Mouse (Mus musculus): ENCODE results near the gene Xiap. TPM values are rescaled to one million over a fixed set of nuclear protein-coding genes. Genes with fewer than 3 reads are reported as not detected.

Gene Xiap
- polyA plus RNA-seq, 2 experiments, result 14.9 to 32.6 TPM

DNA sequence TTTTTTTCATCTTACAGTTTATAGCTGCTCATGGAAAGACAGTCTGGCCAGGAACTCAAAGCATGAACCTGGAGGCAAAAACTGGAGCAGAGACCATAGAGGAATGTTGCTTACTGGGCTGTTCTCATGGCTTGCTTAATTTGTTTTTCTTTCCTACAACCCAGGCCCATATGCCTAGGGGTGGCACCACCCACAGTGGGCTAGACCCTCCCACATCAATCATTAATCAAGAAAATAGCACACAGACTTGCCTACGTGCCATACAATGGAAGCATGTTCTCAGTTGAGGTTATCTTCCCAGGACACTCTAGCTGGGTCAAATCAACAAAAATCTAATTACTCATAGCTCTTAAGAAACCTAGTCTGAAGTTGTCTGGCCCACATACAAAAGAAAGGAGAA is 4.1 kb downstream of the Xiap start:
- ATAC-seq (ENCODE audit: low FRiP score, low read depth) (no peak), DNase-seq (ENCODE audit: low spot score) (no peak)
- Histone ChIP-seq H3K36me3 (ENCODE audit: control insufficient read depth, insufficient read depth, low read length) (no peaks in the 10 kb centered on the region), H3K4me2 (replicated peaks; ENCODE audit: low read depth, low read length, severe bottlenecking) (no peak overlapping the region), H3K27ac (replicated peaks; ENCODE audit: low read depth, low read length) (no peak overlapping the region), H3K9me3 (ENCODE audit: control insufficient read depth, low read length) (no peaks in the 10 kb centered on the region), H3K4me3 (replicated peaks; ENCODE audit: low read length) (no peak overlapping the region), H3K4me1 (ENCODE audit: control insufficient read depth, insufficient read depth, low read length) (no peaks in the 10 kb centered on the region), H3K9ac (ENCODE audit: low read depth, low read length, severe bottlenecking) (no peak overlapping the region), H3K27me3 (ENCODE audit: control insufficient read depth, insufficient read depth, low read length) (no peaks in the 10 kb centered on the region)
- no peak for TF ChIP-seq POLR2A (IDR thresholded peaks at IDR 0.05; ENCODE audit: borderline replicate concordance, extremely low read depth, insufficient read depth, insufficient read length)
- 78% methylated on average over 1 of the region's 1 CpGs for WGBS

DNA sequence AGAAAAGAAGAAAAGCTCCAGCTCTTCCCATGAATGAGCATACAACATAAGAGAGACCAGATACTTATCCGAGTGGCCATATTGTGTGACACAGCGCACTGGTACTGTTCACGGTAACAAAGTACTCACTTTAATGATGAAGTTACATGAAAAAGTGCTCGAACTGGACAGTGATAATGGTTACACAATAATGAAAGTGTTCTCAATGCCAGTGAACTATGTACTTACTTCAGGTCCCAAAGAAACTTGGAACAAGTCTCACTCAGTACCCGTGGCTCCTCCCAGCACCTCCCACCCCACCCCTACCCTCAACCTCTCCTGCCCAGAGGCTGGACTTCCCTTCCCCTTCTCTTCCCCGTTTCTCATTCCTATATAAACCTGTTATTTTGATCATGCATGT is 5.6 kb downstream of the Xiap start:
- WGBS, result 83% methylated on average over 6 of the region's 6 CpGs
- DNase-seq (ENCODE audit: low spot score) (no peak), ATAC-seq (ENCODE audit: low FRiP score, low read depth) (no peak)
- H3K9ac ChIP-seq (ENCODE audit: low read depth, low read length, severe bottlenecking), result no peak overlapping the region
- no peaks in the 10 kb centered on the region for H3K27me3 ChIP-seq (ENCODE audit: control insufficient read depth, insufficient read depth, low read length)
- H3K9me3 ChIP-seq (ENCODE audit: control insufficient read depth, low read length), result no peaks in the 10 kb centered on the region
- H3K36me3 ChIP-seq (ENCODE audit: control insufficient read depth, insufficient read depth, low read length), result no peaks in the 10 kb centered on the region
- H3K4me1 ChIP-seq (ENCODE audit: control insufficient read depth, insufficient read depth, low read length), result no peaks in the 10 kb centered on the region
- no peak for TF ChIP-seq POLR2A (IDR thresholded peaks at IDR 0.05; ENCODE audit: borderline replicate concordance, extremely low read depth, insufficient read depth, insufficient read length)
- no peak overlapping the region for H3K27ac ChIP-seq (replicated peaks; ENCODE audit: low read depth, low read length)
- no peak overlapping the region for H3K4me3 ChIP-seq (replicated peaks; ENCODE audit: low read length)
- H3K4me2 ChIP-seq (replicated peaks; ENCODE audit: low read depth, low read length, severe bottlenecking), result no peak overlapping the region

DNA sequence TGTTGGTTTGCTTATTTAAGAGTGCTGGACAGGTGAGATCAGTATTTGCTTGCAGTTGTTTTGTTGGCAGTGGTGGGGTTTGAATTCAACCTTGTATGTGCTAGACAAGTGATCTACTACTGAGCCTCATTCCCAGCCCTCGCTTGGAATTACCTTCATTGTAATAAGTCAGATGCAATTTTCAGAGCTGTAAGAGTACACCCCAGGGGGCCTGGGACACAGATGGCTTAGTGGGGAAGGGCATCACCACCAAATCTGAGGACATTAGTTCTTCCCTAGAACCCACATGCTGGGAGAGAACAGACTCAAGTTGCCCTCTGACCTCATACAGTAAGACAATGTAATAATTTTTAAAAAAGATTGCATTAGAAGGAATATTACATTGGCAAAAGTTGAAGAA is 7.3 kb downstream of the Xiap start:
- H3K27me3 ChIP-seq (ENCODE audit: control insufficient read depth, insufficient read depth, low read length), result no peaks in the 10 kb centered on the region
- H3K36me3 ChIP-seq (ENCODE audit: control insufficient read depth, insufficient read depth, low read length), result no peaks in the 10 kb centered on the region
- no peak overlapping the region for H3K4me3 ChIP-seq (replicated peaks; ENCODE audit: low read length)
- H3K4me1 ChIP-seq (ENCODE audit: control insufficient read depth, insufficient read depth, low read length), result no peaks in the 10 kb centered on the region; the same call in 1 of the 2 replicates
- WGBS, result 69% methylated on average over 1 of the region's 1 CpGs
- DNase-seq (ENCODE audit: low spot score), result no peak
- no peak overlapping the region for H3K4me2 ChIP-seq (replicated peaks; ENCODE audit: low read depth, low read length, severe bottlenecking)
- no peak for ATAC-seq (ENCODE audit: low FRiP score, low read depth)
- TF ChIP-seq POLR2A (IDR thresholded peaks at IDR 0.05; ENCODE audit: borderline replicate concordance, extremely low read depth, insufficient read depth, insufficient read length), result no peak
- H3K9ac ChIP-seq (ENCODE audit: low read depth, low read length, severe bottlenecking), result no peak overlapping the region
- no peaks in the 10 kb centered on the region for H3K9me3 ChIP-seq (ENCODE audit: control insufficient read depth, low read length)
- no peak overlapping the region for H3K27ac ChIP-seq (replicated peaks; ENCODE audit: low read depth, low read length)

DNA sequence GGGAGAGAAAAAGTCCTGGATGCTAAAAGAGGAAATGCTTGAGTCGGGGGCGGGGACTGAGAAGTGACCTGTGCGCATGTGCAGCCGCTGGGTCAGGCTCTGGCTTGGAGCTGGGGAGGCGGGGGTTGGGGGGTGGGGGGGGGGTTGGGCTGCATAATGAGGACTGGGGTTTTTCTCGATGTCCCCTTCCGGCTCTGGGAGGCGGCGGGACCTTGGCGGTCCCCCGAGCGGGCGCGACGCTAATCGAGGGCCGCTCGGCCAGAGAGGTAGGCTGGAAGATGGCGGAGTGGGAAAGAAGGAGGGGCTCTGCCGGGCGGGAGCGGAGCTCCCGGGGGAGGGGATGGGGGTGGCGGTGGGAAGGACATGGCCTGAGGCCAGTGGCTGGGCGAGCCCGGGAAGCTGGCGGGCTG is 8.3 kb downstream of the Xiap start:
- Histone ChIP-seq H3K4me2 (replicated peaks; ENCODE audit: low read depth, low read length, severe bottlenecking) (peak overlapping the region; percentile 43), H3K9ac (ENCODE audit: low read depth, low read length, severe bottlenecking) (peak overlapping the region; percentile 66), H3K27me3 (ENCODE audit: control insufficient read depth, insufficient read depth, low read length) (no peaks in the 10 kb centered on the region), H3K27ac (replicated peaks; ENCODE audit: low read depth, low read length) (peak overlapping the region; percentile 90), H3K4me3 (replicated peaks; ENCODE audit: low read length) (peak overlapping the region; percentile 44), H3K9me3 (ENCODE audit: control insufficient read depth, low read length) (no peaks in the 10 kb centered on the region), H3K4me1 (ENCODE audit: control insufficient read depth, insufficient read depth, low read length) (no peaks in the 10 kb centered on the region; the same call in 1 of the 2 replicates), H3K36me3 (ENCODE audit: control insufficient read depth, insufficient read depth, low read length) (no peaks in the 10 kb centered on the region)
- DNase-seq (ENCODE audit: low spot score) (peak; percentile 77), ATAC-seq (ENCODE audit: low FRiP score, low read depth) (peak; percentile 84)
- 21% methylated on average over 7 of the region's 27 CpGs for WGBS
- TF ChIP-seq POLR2A (IDR thresholded peaks at IDR 0.05; ENCODE audit: borderline replicate concordance, extremely low read depth, insufficient read depth, insufficient read length), result no peak

DNA sequence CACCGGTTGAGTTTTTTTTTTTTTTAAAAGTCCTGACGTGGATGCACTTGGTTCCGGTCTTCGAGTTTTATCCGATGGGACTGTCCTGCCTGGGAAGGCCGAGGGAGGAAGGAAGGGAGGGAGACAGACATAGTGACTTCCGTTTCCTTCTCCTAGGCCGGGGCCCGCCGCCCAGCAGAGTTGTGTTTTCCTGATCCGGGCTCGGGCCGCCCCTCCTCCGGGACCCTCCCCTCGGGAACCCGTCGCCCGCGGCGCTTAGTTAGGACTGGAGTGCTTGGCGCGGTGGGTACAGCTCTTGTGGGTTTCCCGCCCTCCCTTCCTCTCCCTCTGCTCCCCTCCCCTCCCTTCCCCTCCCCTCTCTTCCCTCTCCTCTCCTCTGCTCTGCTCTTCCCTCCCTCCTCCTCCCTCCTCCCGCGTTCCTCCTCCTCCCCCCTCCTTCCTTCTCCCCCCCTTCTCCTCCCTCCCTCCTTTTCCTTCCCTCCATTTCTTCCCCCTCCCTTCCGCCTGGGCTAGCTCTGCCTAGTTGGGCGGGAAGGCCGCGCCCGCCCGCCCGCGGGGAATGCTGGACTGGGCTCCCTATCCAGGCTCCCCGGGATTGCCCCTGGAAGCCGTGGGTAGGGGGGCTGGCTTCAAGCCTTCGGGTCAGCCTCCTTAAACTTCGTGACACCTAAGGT is 8.9 kb downstream of the Xiap start:
- peak overlapping the region; percentile 44 for H3K4me3 ChIP-seq (replicated peaks; ENCODE audit: low read length)
- H3K27me3 ChIP-seq (ENCODE audit: control insufficient read depth, insufficient read depth, low read length), result no peaks in the 10 kb centered on the region
- no peak for TF ChIP-seq POLR2A (IDR thresholded peaks at IDR 0.05; ENCODE audit: borderline replicate concordance, extremely low read depth, insufficient read depth, insufficient read length)
- peak overlapping the region; percentile 45 for H3K4me2 ChIP-seq (replicated peaks; ENCODE audit: low read depth, low read length, severe bottlenecking)
- H3K9me3 ChIP-seq (ENCODE audit: control insufficient read depth, low read length), result no peaks in the 10 kb centered on the region
- H3K9ac ChIP-seq (ENCODE audit: low read depth, low read length, severe bottlenecking), result peak overlapping the region; percentile 66
- ATAC-seq (ENCODE audit: low FRiP score, low read depth) (peak; percentile 90), DNase-seq (ENCODE audit: low spot score) (peak; percentile 84)
- WGBS, result 32% methylated on average over 25 of the region's 37 CpGs
- no peaks in the 10 kb centered on the region for H3K36me3 ChIP-seq (ENCODE audit: control insufficient read depth, insufficient read depth, low read length)
- H3K27ac ChIP-seq (replicated peaks; ENCODE audit: low read depth, low read length), result peak overlapping the region; percentile 90
- no peaks in the 10 kb centered on the region; the same call in 1 of the 2 replicates for H3K4me1 ChIP-seq (ENCODE audit: control insufficient read depth, insufficient read depth, low read length)

Data from limb, embryonic 14.5 days (tissue).